Mouse (Mus musculus) testis, postnatal 14 days (tissue): Measurements from ENCODE around the gene Fosl2.
A peak's percentile ranks its signal among the peaks of the same experiment; 100 is the strongest.

ENCODE experiments used
- DNase-seq: peaks from one replicate; pipeline ENCODE4 v3.0.0; 2021; ENCODE audit warnings: low spot score

The Fosl2 gene

GRCm38 (mm10) chr5:32134051-32134732 lies 1.4 kb upstream of the Fosl2 start:
- DNase-seq = no peak

- DNase-seq = no peak
Observed at GRCm38 (mm10) chr5:32134903-32135335, 682 bp upstream of the Fosl2 start.

- peak; percentile 50 for DNase-seq
Observed at GRCm38 (mm10) chr5:32136301-32136863, 781 bp downstream of the Fosl2 start.

GRCm38 (mm10) chr5:32137106-32137522 lies 1.5 kb downstream of the Fosl2 start:
- no peak for DNase-seq

GRCm38 (mm10) chr5:32138446-32139195 lies 3.0 kb downstream of the Fosl2 start:
- DNase-seq = no peak

GRCm38 (mm10) chr5:32139516-32140037 lies 4.0 kb downstream of the Fosl2 start:
- DNase-seq = no peak

- DNase-seq = no peak
Observed at GRCm38 (mm10) chr5:32141899-32142298, 6.3 kb downstream of the Fosl2 start.

- DNase-seq = no peak
Observed at GRCm38 (mm10) chr5:32143433-32143970, 7.9 kb downstream of the Fosl2 start.

GRCm38 (mm10) chr5:32146281-32146680 lies 10.7 kb downstream of the Fosl2 start:
- no peak for DNase-seq

- no peak for DNase-seq
Observed at GRCm38 (mm10) chr5:32148593-32148992, 13.0 kb downstream of the Fosl2 start.

GRCm38 (mm10) chr5:32151244-32151643 lies 15.6 kb downstream of the Fosl2 start:
- no peak for DNase-seq

- DNase-seq = no peak
Observed at GRCm38 (mm10) chr5:32152725-32153417, 17.3 kb downstream of the Fosl2 start.

- DNase-seq = no peak
Observed at GRCm38 (mm10) chr5:32153418-32153740, 17.8 kb downstream of the Fosl2 start.

- no peak for DNase-seq
Observed at GRCm38 (mm10) chr5:32153791-32154490, 18.3 kb downstream of the Fosl2 start.

GRCm38 (mm10) chr5:32154931-32155688 lies 19.5 kb downstream of the Fosl2 start:
- DNase-seq = no peak

- DNase-seq = no peak
Observed at GRCm38 (mm10) chr5:32155927-32156326, 20.3 kb downstream of the Fosl2 start.

GRCm38 (mm10) chr5:32163478-32164043 lies 28.0 kb downstream of the Fosl2 start:
- DNase-seq = no peak

GRCm38 (mm10) chr5:32172188-32172587 lies 36.6 kb downstream of the Fosl2 start:
- no peak for DNase-seq

GRCm38 (mm10) chr5:32176800-32177199 lies 41.2 kb downstream of the Fosl2 start:
- no peak for DNase-seq

- no peak for DNase-seq
Observed at GRCm38 (mm10) chr5:32177737-32178136, 42.1 kb downstream of the Fosl2 start.
